Mouse (Mus musculus): Measurements from ENCODE around the gene Dpf3.

DNA sequence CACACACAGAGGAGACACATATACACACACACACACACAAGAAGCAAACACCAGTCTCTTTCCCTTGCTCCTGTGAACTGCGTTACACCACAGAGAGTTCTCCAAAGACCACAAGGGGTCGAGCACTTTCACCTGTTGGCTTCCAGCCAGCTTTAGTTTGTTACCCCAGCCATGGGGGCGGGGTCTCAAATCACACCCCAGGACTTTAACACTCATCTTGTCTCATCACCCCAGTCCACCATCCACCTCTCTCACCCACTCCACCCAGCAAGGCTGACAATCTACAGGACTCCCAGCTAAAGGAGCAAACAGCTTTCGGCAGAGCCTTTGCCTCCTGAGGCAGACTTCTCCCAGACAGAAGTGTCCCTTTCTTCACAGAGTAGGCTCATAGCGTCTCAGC, 85.2 kb downstream of the Dpf3 start:
- TF ChIP-seq CTCF (IDR thresholded peaks at IDR 0.05; ENCODE audit: control insufficient read depth, insufficient read depth, low read length) = no peak
- TF ChIP-seq POLR2A (IDR thresholded peaks at IDR 0.05; ENCODE audit: borderline replicate concordance, control insufficient read depth, low read depth, low read length) = no peak

All from bone marrow, adult 2 months (tissue).